Mouse (Mus musculus) liver, adult 2 months (tissue): ENCODE measurements around the gene Snai1. TPM values are rescaled to one million over a fixed set of nuclear protein-coding genes. Genes with fewer than 3 reads are reported as not detected.

Experiments used
- DNase-seq: peaks from one replicate; pipeline ENCODE4 v3.0.0-alpha.2; 2011; ENCODE audit warnings: low read depth, low spot score; ENCODE audit errors: extremely low read depth
- H3K27ac ChIP-seq: fragments of 200-500 bp; replicated peaks from 2 replicates; pipeline ENCODE4 v1.5.1; 2012; ENCODE audit warnings: low read depth, mild to moderate bottlenecking, control low read depth, inconsistent platforms, low read length; ENCODE audit not compliant: insufficient read depth
- H3K27me3 ChIP-seq: fragments of 200-500 bp; 2 replicates; pipeline ENCODE4 v1.6.1; 2012; ENCODE audit warnings: mild to moderate bottlenecking, moderate library complexity, low read length, inconsistent platforms; ENCODE audit not compliant: control insufficient read depth, insufficient read depth
- H3K36me3 ChIP-seq: fragments of 200-500 bp; 2 replicates; pipeline ENCODE4 v1.6.1; 2012; ENCODE audit warnings: low read length, inconsistent platforms; ENCODE audit not compliant: control insufficient read depth, insufficient read depth
- H3K4me1 ChIP-seq: fragments of 200-500 bp; 2 replicates; pipeline ENCODE4 v1.6.1; 2011; ENCODE audit warnings: low read length; ENCODE audit not compliant: control insufficient read depth, insufficient read depth
- H3K4me3 ChIP-seq: fragments of 200-500 bp; 2 replicates; pipeline ENCODE4 v1.5.1; 2011; ENCODE audit warnings: low read depth, mild to moderate bottlenecking, control low read depth, low read length, moderate library complexity; ENCODE audit not compliant: insufficient read depth
- H3K79me2 ChIP-seq: fragments of 200-500 bp; 2 replicates; pipeline ENCODE4 v1.6.1; 2012; ENCODE audit warnings: inconsistent platforms, mild to moderate bottlenecking, low read length, moderate library complexity; ENCODE audit not compliant: control insufficient read depth, insufficient read depth
- H3K9ac ChIP-seq: fragments of 200-500 bp; 2 replicates; pipeline ENCODE4 v1.6.1; 2012; ENCODE audit warnings: low read depth, mild to moderate bottlenecking, control low read depth, inconsistent platforms, low read length
- CTCF ChIP-seq: fragments of 200-500 bp; IDR thresholded peaks from 2 replicates; pipeline ENCODE4 v1.5.1; 2011; ENCODE audit warnings: low read depth, low read length, control low read depth
- POLR2A ChIP-seq: fragments of 200-500 bp; IDR thresholded peaks from 2 replicates; pipeline ENCODE4 v1.6.1; 2011; ENCODE audit warnings: low read length, control low read depth; ENCODE audit not compliant: insufficient read depth; ENCODE audit errors: extremely low read depth
- WGBS: fragments of 180-500 bp; shearing (Covaris S2); methylation state at CpG from one replicate; pipeline ENCODE4 v1.1.7; 2018; 5-methylcytosine and 5-hydroxymethylcytosine counted together
- polyA plus RNA-seq: library from polyadenylated mRNA; depleted of rRNA; stranded (reverse); fragments of >200 nt; gene quantifications from 2 replicates; pipeline ENCODE4 v1.2.3, GENCODE M21; 2012
- total RNA-seq: library from RNA; depleted of rRNA; stranded (reverse); fragments of >200 nt; gene quantifications from 2 replicates; pipeline ENCODE4 v1.2.3, GENCODE M21; 2014

Gene Snai1
- total and polyA plus RNA-seq, 2 experiments: 0.18 to 2.7 TPM

DNA sequence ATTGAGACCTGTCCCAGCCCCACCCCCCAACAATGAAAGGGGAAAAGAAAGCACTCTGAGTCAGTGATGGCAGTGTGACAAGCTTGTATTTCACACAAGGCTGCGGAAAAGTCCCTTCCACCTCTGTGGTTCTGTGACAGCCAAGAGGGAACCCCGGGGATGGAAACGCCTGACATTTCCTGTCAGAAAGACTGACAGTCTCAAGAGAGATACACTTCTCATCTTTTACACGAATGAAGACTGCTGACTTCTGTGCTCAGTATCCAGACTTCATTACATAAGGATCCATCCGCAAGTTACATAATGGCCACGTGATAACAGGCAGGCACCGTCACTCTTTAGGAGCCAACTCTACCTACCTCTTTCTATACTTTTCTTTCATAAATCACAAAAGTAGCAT is 41.6 kb upstream of the Snai1 start:
- WGBS: 74% methylated on average over 7 of the region's 7 CpGs
- H3K4me3 ChIP-seq: no peak overlapping the region
- peaks cover 11% of the 10 kb centered on the region; the same call in 1 of the 2 replicates for H3K79me2 ChIP-seq
- H3K27ac ChIP-seq: no peak overlapping the region
- no peaks in the 10 kb centered on the region for H3K36me3 ChIP-seq
- peaks cover 6% of the 10 kb centered on the region for H3K4me1 ChIP-seq
- peak; percentile 37 for DNase-seq
- no peak for TF ChIP-seq POLR2A
- TF ChIP-seq CTCF: no peak
- H3K27me3 ChIP-seq: no peaks in the 10 kb centered on the region
- H3K9ac ChIP-seq: no peak overlapping the region

DNA sequence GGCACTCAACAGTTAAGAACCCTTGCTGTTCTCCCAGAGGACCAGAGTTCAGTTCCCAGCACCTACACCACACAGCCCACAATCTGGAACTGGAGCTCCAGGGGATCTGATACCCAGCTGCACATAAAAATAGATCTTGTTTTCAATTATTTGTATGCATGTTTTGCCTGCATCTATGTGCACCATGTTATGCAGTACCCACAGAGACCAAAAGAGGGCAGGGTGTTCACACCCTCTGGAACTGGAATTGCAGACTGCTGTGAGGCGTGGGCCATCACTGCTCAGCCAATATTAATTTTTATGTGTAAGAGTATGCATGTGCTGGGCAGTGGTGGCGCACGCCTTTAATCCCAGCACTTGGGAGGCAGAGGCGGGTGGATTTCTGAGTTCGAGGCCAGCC is 40.7 kb upstream of the Snai1 start:
- H3K79me2 ChIP-seq: peaks cover 4% of the 10 kb centered on the region; the same call in 1 of the 2 replicates
- H3K4me1 ChIP-seq: peaks cover 2% of the 10 kb centered on the region; the same call in 1 of the 2 replicates
- WGBS: 68% methylated on average over 5 of the region's 5 CpGs
- no peaks in the 10 kb centered on the region for H3K36me3 ChIP-seq
- TF ChIP-seq CTCF (peak; percentile 71), POLR2A (no peak)
- H3K9ac ChIP-seq: no peak overlapping the region
- no peak overlapping the region for H3K27ac ChIP-seq
- no peak overlapping the region for H3K4me3 ChIP-seq
- peak; percentile 39 for DNase-seq
- no peaks in the 10 kb centered on the region for H3K27me3 ChIP-seq

DNA sequence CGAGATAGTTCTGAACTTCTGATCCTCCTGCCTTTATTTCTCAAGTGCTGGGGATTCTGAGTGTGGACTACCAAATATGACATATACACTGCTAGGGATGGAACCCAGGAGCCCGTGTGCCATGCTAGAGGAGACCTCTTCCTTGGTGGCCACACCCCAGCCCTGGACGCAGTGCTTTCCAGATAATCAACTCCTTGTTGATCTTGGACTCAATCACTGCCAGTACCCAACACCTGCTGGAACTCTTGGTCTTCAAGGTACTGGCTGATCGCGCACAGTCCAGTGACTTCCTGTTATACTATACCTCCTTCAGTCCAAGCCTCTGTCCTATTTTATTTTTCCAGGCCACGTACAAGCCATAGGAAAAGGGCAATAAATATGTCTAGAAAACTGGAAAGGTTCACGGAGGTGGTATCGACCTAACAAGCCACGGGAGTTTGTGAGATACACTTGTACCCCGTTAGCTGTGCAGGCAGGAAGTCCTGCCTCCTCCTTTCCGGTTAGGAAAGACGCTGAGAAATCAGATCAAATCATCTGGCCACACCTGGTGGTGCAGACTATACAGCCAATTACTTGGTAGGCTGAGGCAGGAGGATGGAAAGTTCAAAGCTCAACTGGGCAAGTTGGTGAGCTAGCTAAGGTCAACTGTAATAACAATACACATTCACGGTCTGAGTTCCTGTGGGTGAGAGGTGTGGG is 35.3 kb upstream of the Snai1 start:
- peak overlapping the region; percentile 91 for H3K4me3 ChIP-seq
- DNase-seq: peak; percentile 93
- H3K36me3 ChIP-seq: peaks cover 7% of the 10 kb centered on the region; the same call in 1 of the 2 replicates
- H3K79me2 ChIP-seq: peaks cover 27% of the 10 kb centered on the region; the same call in 1 of the 2 replicates
- WGBS: 18% methylated on average over 13 of the region's 13 CpGs
- no peaks in the 10 kb centered on the region for H3K27me3 ChIP-seq
- peak overlapping the region; percentile 95 for H3K9ac ChIP-seq
- H3K27ac ChIP-seq: peak overlapping the region; percentile 97
- peaks cover 19% of the 10 kb centered on the region for H3K4me1 ChIP-seq
- TF ChIP-seq CTCF: no peak
- TF ChIP-seq POLR2A: no peak

DNA sequence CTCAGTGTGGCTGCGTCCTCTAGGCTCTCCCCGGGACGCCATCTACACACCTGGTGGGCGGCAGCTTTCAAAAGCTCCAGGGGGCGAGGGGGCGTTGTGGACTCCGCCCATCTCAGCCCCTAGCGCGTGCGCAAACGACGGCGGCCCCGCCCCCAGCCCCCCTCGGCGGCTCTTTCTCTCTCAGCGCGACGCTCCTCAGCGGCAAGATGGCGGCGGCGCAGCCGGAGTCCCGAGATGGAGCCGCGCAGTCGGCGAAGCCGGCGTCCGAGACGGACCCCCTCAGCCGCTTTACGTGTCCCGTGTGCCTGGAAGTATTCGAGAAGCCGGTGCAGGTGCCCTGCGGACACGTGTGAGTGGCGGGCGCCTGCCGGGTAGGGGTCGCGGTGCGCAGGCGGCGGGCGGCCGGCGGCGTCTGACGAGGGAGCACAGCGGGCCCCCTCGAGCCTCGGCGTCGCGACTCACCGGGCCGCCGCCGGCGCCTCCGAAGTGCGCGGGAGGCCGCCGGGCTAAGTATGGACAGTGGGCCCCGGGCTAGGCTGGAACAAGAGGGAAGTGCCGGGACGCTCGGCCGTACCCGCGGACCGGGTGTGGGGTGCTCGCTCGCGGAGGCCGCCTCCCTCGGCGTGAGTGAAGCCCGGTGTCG is 34.6 kb upstream of the Snai1 start:
- TF ChIP-seq CTCF (no peak), POLR2A (peak; percentile 84)
- no peak for DNase-seq
- peaks cover 19% of the 10 kb centered on the region for H3K4me1 ChIP-seq
- H3K36me3 ChIP-seq: peaks cover 10% of the 10 kb centered on the region; the same call in 1 of the 2 replicates
- H3K9ac ChIP-seq: peak overlapping the region; percentile 95
- under 1% methylated on average over 85 of the region's 85 CpGs for WGBS
- peak overlapping the region; percentile 91 for H3K4me3 ChIP-seq
- H3K27me3 ChIP-seq: no peaks in the 10 kb centered on the region
- peak overlapping the region; percentile 97 for H3K27ac ChIP-seq
- H3K79me2 ChIP-seq: peaks cover 32% of the 10 kb centered on the region; the same call in 1 of the 2 replicates

DNA sequence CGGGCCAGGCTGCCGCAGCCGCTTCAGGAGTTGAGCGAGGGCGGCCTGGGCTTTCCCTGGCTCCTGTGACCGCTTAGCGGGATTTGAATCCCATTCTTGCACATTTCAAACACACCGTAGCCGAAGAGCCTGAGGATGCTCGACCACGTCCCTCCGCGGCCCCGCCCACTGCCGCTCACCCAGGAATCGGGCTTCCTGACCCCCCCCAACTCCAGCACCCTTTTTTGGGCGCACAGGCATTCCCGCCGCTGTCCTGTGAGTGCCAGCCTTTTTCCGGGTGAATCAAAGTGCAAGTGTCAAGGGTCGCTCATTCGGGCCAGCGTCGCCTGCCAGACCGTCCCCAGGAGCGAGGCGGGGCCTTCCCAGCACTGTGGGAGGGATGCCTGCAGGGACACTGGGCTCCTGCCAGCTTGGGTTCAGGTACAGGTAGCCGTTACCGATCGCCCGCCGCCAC is 34.1 kb upstream of the Snai1 start:
- 0% methylated on average over 31 of the region's 32 CpGs for WGBS
- peak overlapping the region; percentile 97 for H3K27ac ChIP-seq
- H3K4me3 ChIP-seq: peak overlapping the region; percentile 91
- peaks cover 32% of the 10 kb centered on the region; the same call in 1 of the 2 replicates for H3K79me2 ChIP-seq
- H3K4me1 ChIP-seq: peaks cover 19% of the 10 kb centered on the region
- no peaks in the 10 kb centered on the region for H3K27me3 ChIP-seq
- peak; percentile 93 for DNase-seq
- peak overlapping the region; percentile 95 for H3K9ac ChIP-seq
- peaks cover 15% of the 10 kb centered on the region; the same call in 1 of the 2 replicates for H3K36me3 ChIP-seq
- no peak for TF ChIP-seq CTCF
- no peak for TF ChIP-seq POLR2A
